Mouse (Mus musculus) left cerebral cortex, adult 8-10 months (tissue): ENCODE measurements at regions not wholly inside any gene's neighbourhood (a gene's known extent, or its start where the extent isn't known, plus 50 kb on each side); places are given as distances from the start of the nearest gene placed in this dataset.
A peak's percentile ranks its signal among the peaks of the same experiment; 100 is the strongest.
"Not testable (repeated sequence)": the region's sequence is repeated elsewhere in the genome, so short reads cannot be mapped to it uniquely, and the experiment has no call there.

Experiments used
- DNase-seq, 2 experiments: peaks; one replicate each; pipeline ENCODE4 v3.0.0; 2022; ENCODE audit warnings: low spot score in 2 of 2

GRCm38 (mm10) chr8:103625166-103625890, 476.1 kb upstream of the Cdh5 start:
- no peak for DNase-seq

GRCm38 (mm10) chr8:103626446-103626845, 475.0 kb upstream of the Cdh5 start:
- DNase-seq, result no peak

GRCm38 (mm10) chr8:103632543-103632942, 468.9 kb upstream of the Cdh5 start:
- no peak for DNase-seq

DNA sequence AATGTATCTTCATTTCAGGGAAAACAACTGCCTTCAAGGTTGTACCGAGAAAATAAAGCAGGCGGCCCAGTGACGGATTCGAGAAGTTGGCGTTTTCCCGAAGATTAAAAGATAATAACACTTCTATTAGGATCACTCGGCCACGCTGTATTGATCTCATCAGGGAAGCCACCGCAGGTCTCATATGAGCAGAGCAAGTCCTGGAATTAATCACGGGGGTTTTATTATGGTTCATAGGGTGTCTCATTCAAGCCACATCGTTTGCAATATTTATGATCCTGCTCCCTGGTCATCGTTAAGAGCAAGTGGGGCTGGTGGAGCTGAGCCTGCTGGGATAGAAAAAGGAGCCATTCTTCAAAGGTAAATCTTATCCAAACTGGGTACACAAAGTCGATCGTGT, 466.5 kb upstream of the Cdh5 start:
- no peak for DNase-seq

- DNase-seq, result no peak
Measured at GRCm38 (mm10) chr8:103643621-103644020, 457.8 kb upstream of the Cdh5 start.

- peak; percentile 9 to 52 for DNase-seq
Measured at GRCm38 (mm10) chr8:103644106-103644505, 457.3 kb upstream of the Cdh5 start.

GRCm38 (mm10) chr8:103644845-103645244, 456.6 kb upstream of the Cdh5 start:
- DNase-seq, result no peak

DNA sequence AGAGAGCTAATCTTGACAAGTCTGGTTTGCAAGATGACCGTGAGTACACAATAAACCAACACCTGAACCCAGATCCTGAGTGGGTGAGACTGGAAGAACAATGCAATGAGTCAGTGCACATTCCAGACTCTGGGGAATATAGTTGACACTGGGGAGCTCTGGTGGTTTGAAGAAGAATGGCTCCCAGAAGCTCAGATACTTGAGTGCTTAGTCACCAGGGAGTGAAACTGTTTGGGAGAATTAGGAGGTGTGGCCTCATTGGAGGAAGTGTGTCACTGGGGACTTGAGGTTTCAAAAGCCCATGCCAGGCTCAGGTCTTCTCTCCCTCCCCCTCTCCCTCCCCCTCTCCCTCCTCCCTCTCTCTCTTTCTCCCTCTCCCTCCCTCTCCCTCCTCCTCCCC, 436.6 kb upstream of the Cdh5 start:
- DNase-seq, result no peak

GRCm38 (mm10) chr8:103686233-103686632, 415.2 kb upstream of the Cdh5 start:
- DNase-seq, result not testable (repeated sequence)

GRCm38 (mm10) chr8:103690438-103690837, 411.0 kb upstream of the Cdh5 start:
- DNase-seq, result no peak

DNA sequence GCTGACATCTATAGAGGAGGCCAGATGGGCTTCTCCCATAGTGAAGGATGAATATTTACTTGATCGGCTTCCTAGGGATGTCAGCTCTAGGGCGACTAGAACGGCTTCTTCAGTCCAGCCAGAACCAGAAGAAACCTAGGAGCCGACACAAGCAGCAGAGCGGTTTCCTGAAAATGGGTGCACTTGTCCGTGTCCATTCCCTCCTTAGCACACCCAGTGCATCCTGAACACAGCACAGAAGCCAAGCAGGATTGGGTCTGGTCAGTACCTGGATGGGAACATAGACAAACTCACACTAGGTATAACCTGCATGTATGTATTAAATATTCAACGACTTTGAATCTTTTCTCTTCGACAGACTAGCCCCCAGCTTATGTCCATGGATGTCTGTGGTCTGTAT, 407.9 kb upstream of the Cdh5 start:
- DNase-seq, result no peak

- no peak for DNase-seq
Measured at GRCm38 (mm10) chr8:103694331-103694891, 407.0 kb upstream of the Cdh5 start.

DNA sequence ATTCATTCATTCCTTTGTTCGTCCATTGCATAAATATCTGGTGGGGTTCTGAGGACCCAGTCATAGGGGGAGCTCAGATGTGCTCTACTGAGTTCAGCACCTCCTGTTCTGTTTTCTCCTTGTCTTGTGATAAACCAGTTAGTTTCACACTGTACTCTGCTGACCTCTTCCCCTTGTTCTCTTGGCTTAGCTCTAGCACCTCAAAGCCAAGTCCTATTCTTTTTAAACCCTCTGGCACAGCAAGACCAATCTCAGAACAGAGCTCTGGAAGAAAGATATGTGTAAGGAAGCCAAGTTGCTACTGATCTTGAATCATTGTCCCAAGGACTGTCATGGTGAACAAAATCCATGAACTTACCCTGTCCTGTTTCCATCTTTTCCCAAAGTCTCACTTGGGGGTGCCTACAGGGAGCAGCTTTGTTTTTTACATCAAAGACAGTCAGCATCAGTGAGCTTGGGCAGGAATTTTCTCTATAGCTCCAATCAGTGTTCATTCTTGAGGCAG, 402.4 kb upstream of the Cdh5 start:
- no peak for DNase-seq

GRCm38 (mm10) chr8:103702236-103702635, 399.2 kb upstream of the Cdh5 start:
- no peak for DNase-seq

DNA sequence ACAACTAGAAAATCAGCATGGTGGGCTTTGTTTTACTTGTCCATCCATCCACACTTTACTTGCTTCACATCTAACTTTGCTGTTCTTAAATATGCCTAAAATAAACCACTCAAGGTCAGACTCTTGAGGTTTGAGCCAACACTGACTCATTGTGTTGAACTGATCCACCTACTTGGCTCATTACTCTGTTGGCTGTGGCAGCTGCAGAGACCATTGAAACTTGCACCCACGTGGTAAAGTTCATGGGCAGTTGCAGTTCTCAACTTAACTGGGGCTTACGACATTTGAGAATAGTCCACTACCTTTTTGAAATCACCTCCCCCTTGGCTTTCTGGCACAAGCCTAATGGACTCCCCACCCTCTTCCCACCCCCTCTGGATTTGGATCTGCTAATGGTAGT, 395.3 kb upstream of the Cdh5 start:
- no peak for DNase-seq

DNA sequence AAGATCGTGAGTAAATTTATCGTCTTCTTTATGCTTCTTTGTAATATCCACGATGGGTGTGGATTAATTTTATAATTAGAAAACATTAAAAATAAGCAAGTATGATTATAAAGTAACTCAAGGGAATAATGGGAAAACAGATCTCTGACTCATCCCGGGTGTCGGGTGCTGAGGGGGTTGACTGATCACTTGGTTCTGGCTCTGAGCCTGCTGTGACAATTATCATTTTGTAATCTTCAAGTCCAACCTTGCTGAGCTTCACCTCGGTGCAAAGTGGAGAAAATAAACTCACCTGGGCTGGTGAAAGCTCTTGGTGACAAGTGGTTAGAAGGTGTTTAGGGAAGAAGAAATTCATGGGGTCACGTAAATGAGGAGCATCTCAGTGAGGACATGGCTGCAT, 390.6 kb upstream of the Cdh5 start:
- DNase-seq, result not testable (repeated sequence)

- DNase-seq, result no peak
Measured at GRCm38 (mm10) chr8:103717723-103718122, 383.7 kb upstream of the Cdh5 start.

DNA sequence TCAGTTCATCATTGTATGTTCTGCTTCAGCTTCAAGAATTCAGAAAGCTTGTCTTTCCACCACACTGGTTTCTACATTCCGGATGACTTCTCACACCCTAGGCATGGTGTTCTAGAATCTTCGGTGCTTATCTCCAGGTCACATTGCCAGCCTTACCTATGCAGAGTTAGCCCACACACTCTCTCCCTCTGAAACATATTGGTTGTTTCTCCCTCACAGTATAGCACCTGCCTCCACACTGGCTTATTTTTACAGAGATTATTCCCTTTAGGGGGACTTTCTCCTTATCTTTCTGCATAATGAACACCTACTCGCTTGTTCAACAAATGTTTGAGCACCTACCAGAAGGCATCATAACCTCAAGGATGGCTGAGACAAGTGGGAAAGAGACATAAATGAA, 368.0 kb upstream of the Cdh5 start:
- DNase-seq, result peak in 1 of 2 experiments; percentile 16

DNA sequence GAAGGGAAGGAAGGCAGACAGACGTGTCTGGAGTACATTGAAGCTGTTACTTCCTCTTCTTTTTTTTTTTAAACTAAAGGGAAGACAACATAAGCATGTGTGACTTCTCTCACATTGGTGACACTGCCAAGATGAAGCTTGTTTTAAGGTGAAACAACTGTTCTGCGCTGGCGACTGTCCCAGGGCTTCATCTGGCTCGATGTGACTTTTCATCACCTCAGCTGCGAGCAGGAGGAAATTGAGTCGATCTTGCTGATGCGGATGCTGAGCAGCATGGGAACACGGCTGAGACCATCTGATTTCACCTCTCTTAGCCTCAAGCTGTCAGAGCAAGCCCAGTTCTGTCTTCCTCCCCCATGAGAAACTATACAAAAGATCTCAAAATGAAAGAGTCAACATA, 363.1 kb upstream of the Cdh5 start:
- DNase-seq, result peak in 1 of 2 experiments; percentile 32

DNA sequence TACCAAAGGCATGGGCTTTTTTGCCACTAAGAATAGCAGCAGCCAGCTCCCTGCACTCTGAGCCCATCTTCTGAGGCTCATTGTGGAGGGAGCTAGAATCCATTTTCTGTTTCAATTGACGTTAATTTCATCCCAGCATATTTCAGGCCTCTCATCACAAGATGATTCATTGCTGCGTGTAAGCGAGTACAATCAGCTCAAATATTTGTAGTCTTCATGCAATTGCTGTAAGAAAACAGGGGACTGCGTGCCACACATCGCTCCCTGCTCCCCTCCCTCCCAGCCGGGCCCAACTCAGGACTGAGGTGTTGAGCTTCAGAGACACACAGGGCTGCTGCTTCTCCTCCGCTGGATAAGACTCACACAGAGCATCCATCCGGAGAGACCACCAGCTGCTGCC, 360.0 kb upstream of the Cdh5 start:
- peak in 1 of 2 experiments; percentile 12 for DNase-seq

DNA sequence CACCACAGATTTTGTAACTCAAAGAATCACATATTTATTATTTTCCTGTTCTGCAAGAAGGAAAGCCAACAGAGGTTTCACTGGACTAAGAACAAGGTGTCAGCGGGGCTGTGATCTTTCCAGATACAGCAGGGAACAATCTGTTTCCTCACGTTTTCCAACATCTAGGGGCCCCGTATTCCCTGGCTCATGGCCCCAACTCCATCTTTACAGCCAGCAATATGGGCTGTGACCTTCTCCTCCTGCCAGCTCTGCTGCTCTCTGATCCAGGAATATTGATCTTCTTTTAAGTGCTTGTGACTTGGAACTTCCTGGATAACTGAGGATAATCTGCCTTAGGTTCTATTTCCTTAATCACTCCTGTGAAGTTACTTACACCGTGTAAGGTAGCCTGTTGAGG, 352.7 kb upstream of the Cdh5 start:
- DNase-seq, result no peak

GRCm38 (mm10) chr8:103750278-103751097, 350.9 kb upstream of the Cdh5 start:
- no peak for DNase-seq
